9 mouse cellular contexts compared by ENCODE assay signal in genomic region chr9:117583638-117584037, GRCm38 (mm10). TPM values are rescaled to one million over a fixed set of nuclear protein-coding genes. Genes with fewer than 3 reads are reported as not detected.
A peak's percentile ranks its signal among the peaks of the same experiment; 100 is the strongest.
DNase-seq lines count a peak whose midpoint lies in the region; ATAC-seq and TF ChIP-seq lines count a peak whose summit lies in the region.
"Had no signal": no experiment of that assay in that cellular context is flagged by ENCODE, and none has a peak within 500 bp of the region (broad histone marks: within the 10 kb centered on the region; RNA-seq: fewer than 3 reads in every experiment).

No protein-coding gene starts in this region.

- H3K4me2 ChIP-seq in forebrain, embryonic 16.5 days (ENCODE audit: low read length) = no peak overlapping the region
- no peak overlapping the region for H3K4me2 ChIP-seq in forebrain, embryonic 15.5 days (replicated peaks)
- H3K4me2 ChIP-seq in lung, postnatal 0 days (replicated peaks; ENCODE audit: low read depth, low read length) = no peak overlapping the region

- WGBS in forebrain, embryonic 16.5 days = 64% methylated on average over 7 of the region's 7 CpGs
- 61% methylated on average over 7 of the region's 7 CpGs for WGBS in forebrain, embryonic 15.5 days
- WGBS in lung, postnatal 0 days = 45% methylated on average over 7 of the region's 7 CpGs

- H3K27me3 ChIP-seq in forebrain, embryonic 16.5 days (replicated peaks; ENCODE audit: control insufficient read depth, insufficient read depth, low read length) = no peaks in the 10 kb centered on the region
- no peaks in the 10 kb centered on the region for H3K27me3 ChIP-seq in forebrain, embryonic 15.5 days
- no peaks in the 10 kb centered on the region for H3K27me3 ChIP-seq in lung, postnatal 0 days (replicated peaks; ENCODE audit: insufficient read depth, low read length)

- ATAC-seq in forebrain, embryonic 16.5 days = 0 out of 2 replicates have a peak, but pooled peaks have one; percentile 54
- no peak for ATAC-seq in forebrain, embryonic 15.5 days (replicated peaks)
- no peak for ATAC-seq in lung, postnatal 0 days
- no peak for ATAC-seq in cerebellum, adult (ENCODE audit: insufficient number of reproducible peaks, low FRiP score, low TSS enrichment)

- no peaks in the 10 kb centered on the region for H3K36me3 ChIP-seq in forebrain, embryonic 16.5 days (ENCODE audit: control insufficient read depth, insufficient read depth)
- H3K36me3 ChIP-seq in forebrain, embryonic 15.5 days = no peaks in the 10 kb centered on the region
- no peaks in the 10 kb centered on the region for H3K36me3 ChIP-seq in lung, postnatal 0 days (ENCODE audit: insufficient read depth, low read length)

- DNase-seq in layer of hippocampus, adult 2 months (ENCODE audit: low spot score in 2 of 2) = no peak
- DNase-seq in layer of hippocampus, adult 9-10 months (ENCODE audit: low spot score) = no peak
- DNase-seq in adipocyte (ENCODE audit: low spot score) = peak; percentile 39
- DNase-seq in lung, postnatal 0 days (ENCODE audit: low spot score) = peak; percentile 58
- DNase-seq in gastrocnemius, postnatal 25 days = no peak

- peak; percentile 70 for TF ChIP-seq CTCF in layer of hippocampus, adult 2 months (conservative IDR thresholded peaks at IDR 0.05)
- peak; percentile 63 for TF ChIP-seq CTCF in lung, postnatal 0 days (IDR thresholded peaks at IDR 0.05)

- H3K4me3 ChIP-seq in forebrain, embryonic 16.5 days (replicated peaks; ENCODE audit: low read length) = no peak overlapping the region
- no peak overlapping the region for H3K4me3 ChIP-seq in forebrain, embryonic 15.5 days
- H3K4me3 ChIP-seq in layer of hippocampus, adult 2 months = no peak overlapping the region
- H3K4me3 ChIP-seq in lung, postnatal 0 days (ENCODE audit: low read depth, low read length) = no peak overlapping the region

- no peak overlapping the region for H3K27ac ChIP-seq in forebrain, embryonic 16.5 days (ENCODE audit: low read length)
- no peak overlapping the region for H3K27ac ChIP-seq in forebrain, embryonic 15.5 days (replicated peaks)
- H3K27ac ChIP-seq in layer of hippocampus, adult 2 months = no peak overlapping the region
- H3K27ac ChIP-seq in lung, postnatal 0 days (ENCODE audit: low read length) = no peak overlapping the region
- H3K27ac ChIP-seq: macrophage had no signal

- H3K9ac ChIP-seq in forebrain, embryonic 16.5 days (replicated peaks; ENCODE audit: low read depth, low read length) = no peak overlapping the region
- H3K9ac ChIP-seq in forebrain, embryonic 15.5 days (replicated peaks) = no peak overlapping the region
- H3K9ac ChIP-seq in lung, postnatal 0 days (replicated peaks; ENCODE audit: low read depth) = no peak overlapping the region

- H3K4me1 ChIP-seq in forebrain, embryonic 16.5 days (replicated peaks; ENCODE audit: control insufficient read depth, insufficient read depth, low read length) = no peaks in the 10 kb centered on the region
- H3K4me1 ChIP-seq in forebrain, embryonic 15.5 days = no peaks in the 10 kb centered on the region
- no peaks in the 10 kb centered on the region for H3K4me1 ChIP-seq in lung, postnatal 0 days (ENCODE audit: insufficient read depth, low read depth, low read length)

- no peaks in the 10 kb centered on the region for H3K9me3 ChIP-seq in forebrain, embryonic 16.5 days (ENCODE audit: control insufficient read depth, low read length)
- no peaks in the 10 kb centered on the region for H3K9me3 ChIP-seq in forebrain, embryonic 15.5 days
- no peaks in the 10 kb centered on the region for H3K9me3 ChIP-seq in lung, postnatal 0 days (ENCODE audit: low read length)

- TF ChIP-seq EP300 in lung, postnatal 0 days (IDR thresholded peaks at IDR 0.05) = no peak

RNA-seq across cellular contexts. Expression of gene Rbms3, which starts 46.1 kb away (rescaled TPM):
- polyA plus RNA-seq in forebrain, embryonic 16.5 days (2015; fragmentation: Nextera tagmentation; extraction: Ambion mirVana) = 20.7 and 25.7 TPM in 2 replicates
- polyA plus RNA-seq in forebrain, embryonic 15.5 days (2015; fragmentation: Nextera tagmentation; extraction: Ambion mirVana) = 18.6 and 18.9 TPM in 2 replicates
- total RNA-seq in layer of hippocampus, adult 2 months (2021) = 10 to 100 TPM; 15.1 to 16.3 TPM
- polyA plus RNA-seq in lung, postnatal 0 days (2015; fragmentation: Nextera tagmentation; extraction: Ambion mirVana) = 48.9 and 63.2 TPM in 2 replicates
- 10 to 100 TPM; 10.6 to 10.9 TPM for total RNA-seq in gastrocnemius, postnatal 25 days (2021)
- polyA plus RNA-seq: macrophage had no signal

Comparison
In these comparisons a context has a peak if more than half of its experiments do, and no peak if none do; other contexts are left out.
1. DNase-seq: peak in adipocyte (single experiment) and lung, postnatal 0 days (single experiment); none in layer of hippocampus, adult 2 months (0 of 2), layer of hippocampus, adult 9-10 months (single experiment) and gastrocnemius, postnatal 25 days (single experiment).